Mouse (Mus musculus): Measurements from ENCODE around the gene Matn1. TPM values are rescaled to one million over a fixed set of nuclear protein-coding genes. Genes with fewer than 3 reads are reported as not detected.

Matn1 gene
- polyA plus RNA-seq (2014; fragmentation: Nextera tagmentation; extraction: Ambion mirVana) = 0.39 TPM in 1 of 2 replicates, not detected in the other

DNA sequence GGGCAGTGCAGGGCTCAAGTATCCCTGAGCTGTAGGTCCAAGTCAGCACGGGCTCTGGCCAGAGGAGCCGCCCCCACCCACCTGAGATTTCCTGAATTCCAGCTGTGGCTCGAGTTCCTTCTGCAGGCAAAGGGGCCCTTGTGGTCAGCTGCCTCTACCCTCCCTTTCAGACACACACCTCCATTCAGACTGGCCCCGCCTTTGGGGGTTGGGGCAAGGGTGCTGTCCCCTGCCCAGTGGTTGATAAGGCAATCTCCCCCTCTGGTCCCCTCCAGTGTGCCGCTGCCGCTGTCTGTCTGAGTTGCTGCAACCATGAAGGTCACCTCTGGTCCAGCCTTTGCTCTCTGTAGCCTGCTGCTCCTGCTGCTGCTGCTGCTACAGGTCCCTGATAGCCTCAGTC is at the start of gene Matn1:
Matn1 (plus strand) TSS at position 274 of the 400 bp plus-strand sequence.
- Histone ChIP-seq H3K36me3 (ENCODE audit: control insufficient read depth, insufficient read depth, low read length) (no peaks in the 10 kb centered on the region), H3K4me1 (ENCODE audit: control insufficient read depth, insufficient read depth, low read length) (0 out of 2 replicates have a peak, but pooled peaks cover 3% of the 10 kb centered on the region), H3K4me3 (ENCODE audit: low read depth, low read length) (no peak within 1 kb of the TSS), H3K27me3 (ENCODE audit: control insufficient read depth, insufficient read depth, low read length) (peaks cover 14% of the 10 kb centered on the region), H3K9ac (ENCODE audit: low read depth, low read length) (no peak within 1 kb of the TSS), H3K9me3 (replicated peaks; ENCODE audit: control insufficient read depth, low read length) (no peaks in the 10 kb centered on the region), H3K4me2 (no peak within 1 kb of the TSS), H3K27ac (ENCODE audit: low read depth, low read length) (no peak within 1 kb of the TSS)
- no peak for ATAC-seq (replicated peaks; ENCODE audit: insufficient number of reproducible peaks, low FRiP score, low TSS enrichment)
- 29% methylated on average over 6 of the region's 6 CpGs for WGBS (ENCODE audit: insufficient replicate concordance)

GRCm38 (mm10) chr4:130895701-130896100 is 48.5 kb upstream of the Matn1 start:
- no peak overlapping the region for H3K9ac ChIP-seq (ENCODE audit: low read depth, low read length)
- peaks cover 3% of the 10 kb centered on the region; the same call in 1 of the 2 replicates for H3K27me3 ChIP-seq (ENCODE audit: control insufficient read depth, insufficient read depth, low read length)
- ATAC-seq (replicated peaks; ENCODE audit: insufficient number of reproducible peaks, low FRiP score, low TSS enrichment) = no peak
- H3K36me3 ChIP-seq (ENCODE audit: control insufficient read depth, insufficient read depth, low read length) = no peaks in the 10 kb centered on the region
- peaks cover 7% of the 10 kb centered on the region for H3K4me1 ChIP-seq (ENCODE audit: control insufficient read depth, insufficient read depth, low read length)
- H3K4me2 ChIP-seq = no peak overlapping the region
- WGBS (ENCODE audit: insufficient replicate concordance) = 80% methylated on average over 6 of the region's 6 CpGs
- H3K4me3 ChIP-seq (ENCODE audit: low read depth, low read length) = no peak overlapping the region
- H3K9me3 ChIP-seq (replicated peaks; ENCODE audit: control insufficient read depth, low read length) = no peaks in the 10 kb centered on the region
- no peak overlapping the region for H3K27ac ChIP-seq (ENCODE audit: low read depth, low read length)

GRCm38 (mm10) chr4:130896372-130896771 is 47.8 kb upstream of the Matn1 start:
- 68% methylated on average over 2 of the region's 2 CpGs for WGBS (ENCODE audit: insufficient replicate concordance)
- ATAC-seq (replicated peaks; ENCODE audit: insufficient number of reproducible peaks, low FRiP score, low TSS enrichment) = no peak
- Histone ChIP-seq H3K27ac (ENCODE audit: low read depth, low read length) (no peak overlapping the region), H3K4me2 (no peak overlapping the region), H3K27me3 (ENCODE audit: control insufficient read depth, insufficient read depth, low read length) (peaks cover 3% of the 10 kb centered on the region; the same call in 1 of the 2 replicates), H3K4me3 (ENCODE audit: low read depth, low read length) (no peak overlapping the region), H3K36me3 (ENCODE audit: control insufficient read depth, insufficient read depth, low read length) (no peaks in the 10 kb centered on the region), H3K4me1 (ENCODE audit: control insufficient read depth, insufficient read depth, low read length) (peaks cover 7% of the 10 kb centered on the region; the same call in 1 of the 2 replicates), H3K9ac (ENCODE audit: low read depth, low read length) (no peak overlapping the region), H3K9me3 (replicated peaks; ENCODE audit: control insufficient read depth, low read length) (no peaks in the 10 kb centered on the region)

DNA sequence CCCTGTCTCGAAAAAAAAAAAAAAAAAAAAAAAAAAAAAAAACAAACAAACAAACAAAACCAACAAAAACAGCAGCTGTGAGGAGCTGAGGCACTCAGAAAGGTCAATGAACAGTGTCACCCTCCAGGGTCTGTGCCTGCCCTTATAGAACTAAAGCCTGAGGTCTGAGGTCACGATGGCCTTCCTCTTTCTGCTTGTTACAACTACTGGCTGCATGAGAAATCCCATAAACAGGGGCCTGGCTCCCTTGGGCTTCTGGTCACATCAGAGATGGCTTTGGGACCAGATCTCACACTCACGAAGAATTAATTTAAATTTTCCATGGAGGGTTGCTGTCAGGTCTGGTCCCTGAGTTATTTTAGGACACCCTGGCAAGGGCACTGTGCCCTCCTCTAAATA is 44.8 kb upstream of the Matn1 start:
- H3K9ac ChIP-seq (ENCODE audit: low read depth, low read length) = no peak overlapping the region
- WGBS (ENCODE audit: insufficient replicate concordance) = 78% methylated on average over 2 of the region's 3 CpGs
- no peak overlapping the region for H3K4me2 ChIP-seq
- no peak overlapping the region for H3K4me3 ChIP-seq (ENCODE audit: low read depth, low read length)
- H3K4me1 ChIP-seq (ENCODE audit: control insufficient read depth, insufficient read depth, low read length) = peaks cover 20% of the 10 kb centered on the region
- H3K27me3 ChIP-seq (ENCODE audit: control insufficient read depth, insufficient read depth, low read length) = no peaks in the 10 kb centered on the region
- no peak for ATAC-seq (replicated peaks; ENCODE audit: insufficient number of reproducible peaks, low FRiP score, low TSS enrichment)
- no peaks in the 10 kb centered on the region for H3K9me3 ChIP-seq (replicated peaks; ENCODE audit: control insufficient read depth, low read length)
- H3K27ac ChIP-seq (ENCODE audit: low read depth, low read length) = no peak overlapping the region
- no peaks in the 10 kb centered on the region for H3K36me3 ChIP-seq (ENCODE audit: control insufficient read depth, insufficient read depth, low read length)

GRCm38 (mm10) chr4:130899782-130900427 is 44.3 kb upstream of the Matn1 start:
- 72% methylated on average over 6 of the region's 6 CpGs for whole genome bisulfite sequencing (ENCODE audit: insufficient replicate concordance)
- Histone ChIP-seq H3K4me3 (ENCODE audit: low read depth, low read length) (no peak overlapping the region), H3K9me3 (replicated peaks; ENCODE audit: control insufficient read depth, low read length) (no peaks in the 10 kb centered on the region), H3K4me2 (no peak overlapping the region), H3K27me3 (ENCODE audit: control insufficient read depth, insufficient read depth, low read length) (no peaks in the 10 kb centered on the region), H3K9ac (ENCODE audit: low read depth, low read length) (0 out of 2 replicates have a peak overlapping the region, but pooled peaks have one; percentile 1), H3K27ac (ENCODE audit: low read depth, low read length) (no peak overlapping the region), H3K4me1 (ENCODE audit: control insufficient read depth, insufficient read depth, low read length) (peaks cover 25% of the 10 kb centered on the region), H3K36me3 (ENCODE audit: control insufficient read depth, insufficient read depth, low read length) (no peaks in the 10 kb centered on the region)
- ATAC-seq (replicated peaks; ENCODE audit: insufficient number of reproducible peaks, low FRiP score, low TSS enrichment) = no peak

DNA sequence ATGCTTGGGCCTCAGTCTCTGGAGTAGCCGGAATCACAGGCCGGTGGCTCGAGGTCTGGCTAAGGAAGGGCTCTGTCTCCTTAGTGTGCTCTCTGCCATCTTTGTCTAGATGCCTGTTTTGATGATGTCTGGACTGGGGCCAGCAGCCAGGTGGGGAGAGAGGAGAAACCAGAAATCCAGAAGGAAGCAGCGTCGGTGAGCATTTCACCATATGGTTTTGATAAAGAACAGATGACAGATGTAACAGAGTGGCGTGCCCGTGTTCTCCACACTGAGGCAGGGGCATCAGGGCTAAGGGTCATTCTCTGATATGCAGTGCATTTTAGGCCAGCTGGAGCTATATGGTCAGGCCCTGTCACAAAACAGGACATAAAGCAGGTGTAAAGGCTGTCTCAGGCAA is 43.4 kb upstream of the Matn1 start:
- Histone ChIP-seq H3K36me3 (ENCODE audit: control insufficient read depth, insufficient read depth, low read length) (no peaks in the 10 kb centered on the region), H3K27ac (ENCODE audit: low read depth, low read length) (no peak overlapping the region), H3K4me2 (no peak overlapping the region), H3K4me3 (ENCODE audit: low read depth, low read length) (no peak overlapping the region), H3K9ac (ENCODE audit: low read depth, low read length) (no peak overlapping the region), H3K27me3 (ENCODE audit: control insufficient read depth, insufficient read depth, low read length) (no peaks in the 10 kb centered on the region), H3K9me3 (replicated peaks; ENCODE audit: control insufficient read depth, low read length) (no peaks in the 10 kb centered on the region), H3K4me1 (ENCODE audit: control insufficient read depth, insufficient read depth, low read length) (peaks cover 28% of the 10 kb centered on the region)
- ATAC-seq (replicated peaks; ENCODE audit: insufficient number of reproducible peaks, low FRiP score, low TSS enrichment) = no peak
- WGBS (ENCODE audit: insufficient replicate concordance) = 61% methylated on average over 7 of the region's 7 CpGs

DNA sequence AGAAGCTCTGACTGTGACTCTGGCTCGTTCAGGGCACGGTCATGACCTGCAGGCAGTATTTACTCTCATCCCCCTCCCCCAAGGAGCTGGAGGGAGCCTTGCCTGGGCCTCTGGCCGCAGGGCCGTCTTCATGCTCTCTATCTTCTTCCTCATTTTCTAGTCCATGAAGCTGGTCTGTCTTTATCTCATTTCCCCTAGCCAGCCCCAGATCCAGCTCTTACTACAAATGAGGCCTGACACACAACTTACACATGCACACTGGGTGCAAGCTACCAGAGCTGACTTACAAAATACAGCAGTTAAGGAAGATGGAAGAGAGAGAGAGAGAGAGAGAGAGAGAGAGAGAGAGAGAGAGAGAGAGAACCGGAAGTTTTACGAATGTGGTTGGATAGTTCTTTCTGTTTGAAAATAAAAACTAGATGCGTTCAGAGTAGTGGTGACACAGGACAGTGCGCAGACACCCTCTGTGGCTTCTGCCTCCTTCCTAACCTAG is 41.9 kb upstream of the Matn1 start:
- Histone ChIP-seq H3K4me1 (ENCODE audit: control insufficient read depth, insufficient read depth, low read length) (peaks cover 28% of the 10 kb centered on the region), H3K9ac (ENCODE audit: low read depth, low read length) (no peak overlapping the region), H3K4me3 (ENCODE audit: low read depth, low read length) (no peak overlapping the region), H3K27me3 (ENCODE audit: control insufficient read depth, insufficient read depth, low read length) (no peaks in the 10 kb centered on the region), H3K4me2 (peak overlapping the region; percentile 14), H3K36me3 (ENCODE audit: control insufficient read depth, insufficient read depth, low read length) (no peaks in the 10 kb centered on the region), H3K9me3 (replicated peaks; ENCODE audit: control insufficient read depth, low read length) (no peaks in the 10 kb centered on the region), H3K27ac (ENCODE audit: low read depth, low read length) (0 out of 2 replicates have a peak overlapping the region, but pooled peaks have one; percentile 2)
- no peak for ATAC-seq (replicated peaks; ENCODE audit: insufficient number of reproducible peaks, low FRiP score, low TSS enrichment)
- WGBS (ENCODE audit: insufficient replicate concordance) = 38% methylated on average over 8 of the region's 8 CpGs

DNA sequence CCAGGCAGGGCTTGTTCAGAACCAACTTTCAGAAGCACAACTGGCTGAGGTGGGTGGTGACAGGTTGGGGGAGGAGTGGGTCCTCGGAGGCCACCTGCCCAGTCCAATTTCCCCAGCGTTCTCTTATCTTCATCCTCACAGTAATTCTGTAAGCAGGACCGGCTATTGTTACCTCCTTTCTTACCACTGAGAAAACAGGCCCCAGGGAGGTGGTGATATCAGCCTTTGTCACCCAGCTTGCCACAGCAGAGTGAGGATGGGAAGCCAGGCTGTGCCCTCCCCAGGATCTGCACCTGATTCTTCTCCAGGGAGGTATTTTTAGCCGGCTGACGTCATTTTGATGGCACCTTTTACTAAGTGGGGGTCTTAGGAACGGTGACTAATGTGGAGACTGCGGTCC is 39.2 kb upstream of the Matn1 start:
- Histone ChIP-seq H3K27me3 (ENCODE audit: control insufficient read depth, insufficient read depth, low read length) (no peaks in the 10 kb centered on the region), H3K4me1 (ENCODE audit: control insufficient read depth, insufficient read depth, low read length) (peaks cover 22% of the 10 kb centered on the region), H3K4me2 (no peak overlapping the region), H3K9ac (ENCODE audit: low read depth, low read length) (no peak overlapping the region), H3K27ac (ENCODE audit: low read depth, low read length) (no peak overlapping the region), H3K9me3 (replicated peaks; ENCODE audit: control insufficient read depth, low read length) (no peaks in the 10 kb centered on the region), H3K4me3 (ENCODE audit: low read depth, low read length) (no peak overlapping the region), H3K36me3 (ENCODE audit: control insufficient read depth, insufficient read depth, low read length) (no peaks in the 10 kb centered on the region)
- 38% methylated on average over 7 of the region's 7 CpGs for WGBS (ENCODE audit: insufficient replicate concordance)
- ATAC-seq (replicated peaks; ENCODE audit: insufficient number of reproducible peaks, low FRiP score, low TSS enrichment) = no peak

DNA sequence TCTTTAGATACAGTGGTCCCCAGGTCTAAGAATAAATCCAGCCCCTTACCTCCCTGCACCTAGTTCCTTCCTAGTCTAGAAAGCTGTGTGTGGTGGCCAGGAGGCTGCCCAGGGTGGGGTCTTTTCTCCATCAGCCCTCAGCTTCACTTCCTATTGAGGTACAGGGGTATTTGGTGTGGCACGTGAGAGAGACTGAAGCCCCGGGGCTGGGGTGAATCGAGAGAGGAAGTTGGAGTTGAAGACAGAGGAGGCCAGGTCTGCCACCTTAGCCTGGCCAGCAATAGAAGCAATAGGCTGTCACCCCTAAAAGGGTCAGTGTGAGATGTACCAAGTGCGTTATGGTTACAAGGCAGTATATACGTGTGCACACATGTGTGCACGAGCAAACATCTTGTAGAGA is 38.3 kb upstream of the Matn1 start:
- H3K36me3 ChIP-seq (ENCODE audit: control insufficient read depth, insufficient read depth, low read length) = no peaks in the 10 kb centered on the region
- H3K4me3 ChIP-seq (ENCODE audit: low read depth, low read length) = no peak overlapping the region
- H3K9me3 ChIP-seq (replicated peaks; ENCODE audit: control insufficient read depth, low read length) = no peaks in the 10 kb centered on the region
- H3K4me2 ChIP-seq = no peak overlapping the region
- H3K4me1 ChIP-seq (ENCODE audit: control insufficient read depth, insufficient read depth, low read length) = peaks cover 21% of the 10 kb centered on the region
- 84% methylated on average over 6 of the region's 6 CpGs for WGBS (ENCODE audit: insufficient replicate concordance)
- no peak overlapping the region for H3K27ac ChIP-seq (ENCODE audit: low read depth, low read length)
- ATAC-seq (replicated peaks; ENCODE audit: insufficient number of reproducible peaks, low FRiP score, low TSS enrichment) = no peak
- no peaks in the 10 kb centered on the region for H3K27me3 ChIP-seq (ENCODE audit: control insufficient read depth, insufficient read depth, low read length)
- H3K9ac ChIP-seq (ENCODE audit: low read depth, low read length) = no peak overlapping the region
